Mouse (Mus musculus) thymus, adult 2 months (tissue): Measurements from ENCODE around the gene Cdk17. TPM values are rescaled to one million over a fixed set of nuclear protein-coding genes. Genes with fewer than 3 reads are reported as not detected.

ENCODE experiments used
- DNase-seq: peaks from one replicate; pipeline ENCODE4 v3.0.0; 2021
- H3K27ac ChIP-seq: fragments of 200-500 bp; 2 replicates; pipeline ENCODE4 v1.5.1; 2012; ENCODE audit warnings: low read length, control low read depth; ENCODE audit not compliant: control insufficient read depth, insufficient read depth
- H3K27me3 ChIP-seq: fragments of 200-500 bp; 2 replicates; pipeline ENCODE4 v1.6.1; 2012; ENCODE audit warnings: mild to moderate bottlenecking, low read length, moderate library complexity, mixed read lengths; ENCODE audit not compliant: control insufficient read depth, insufficient read depth
- H3K36me3 ChIP-seq: fragments of 200-500 bp; 2 replicates; pipeline ENCODE4 v1.6.1; 2012; ENCODE audit warnings: mild to moderate bottlenecking, low read length, moderate library complexity; ENCODE audit not compliant: control insufficient read depth, insufficient read depth
- H3K4me1 ChIP-seq: fragments of 200-500 bp; replicated peaks from 2 replicates; pipeline ENCODE4 v1.6.1; 2012; ENCODE audit warnings: low read length; ENCODE audit not compliant: control insufficient read depth, insufficient read depth
- H3K4me3 ChIP-seq: fragments of 200-500 bp; 2 replicates; pipeline ENCODE4 v1.5.1; 2012; ENCODE audit warnings: mild to moderate bottlenecking, low read length, control low read depth, moderate library complexity; ENCODE audit not compliant: control insufficient read depth, insufficient read depth
- CTCF ChIP-seq: fragments of 200-500 bp; IDR thresholded peaks from 2 replicates; pipeline ENCODE4 v1.5.1; 2012; ENCODE audit warnings: mild to moderate bottlenecking, control low read depth, low read length, moderate library complexity, borderline replicate concordance; ENCODE audit not compliant: control insufficient read depth, poor library complexity, insufficient read depth; ENCODE audit errors: extremely low read depth
- POLR2A ChIP-seq: fragments of 200-500 bp; IDR thresholded peaks from 2 replicates; pipeline ENCODE4 v1.6.1; 2012; ENCODE audit warnings: mild to moderate bottlenecking, low read length, control low read depth, moderate library complexity; ENCODE audit not compliant: control insufficient read depth, poor library complexity, insufficient read depth; ENCODE audit errors: extremely low read depth
- WGBS: fragments of 180-500 bp; shearing (Covaris S2); methylation state at CpG from one replicate; pipeline ENCODE4 v1.1.7; 2018; 5-methylcytosine and 5-hydroxymethylcytosine counted together
- polyA plus RNA-seq: library from polyadenylated mRNA; depleted of rRNA; stranded (reverse); fragments of >200 nt; gene quantifications from 2 replicates; pipeline ENCODE4 v1.2.3, GENCODE M21; 2012

The Cdk17 gene
- polyA plus RNA-seq, 1 experiment = 79.5 TPM

GRCm38 (mm10) chr10:93126025-93126424, 34.6 kb upstream of the Cdk17 start:
- Histone ChIP-seq H3K4me3 (no peak overlapping the region), H3K36me3 (no peaks in the 10 kb centered on the region), H3K4me1 (peaks cover 17% of the 10 kb centered on the region), H3K27me3 (no peaks in the 10 kb centered on the region), H3K27ac (no peak overlapping the region)
- DNase-seq = no peak
- TF ChIP-seq POLR2A (no peak), CTCF (no peak)
- WGBS = 88% methylated on average over 3 of the region's 3 CpGs

GRCm38 (mm10) chr10:93128566-93128965, 32.1 kb upstream of the Cdk17 start:
- Histone ChIP-seq H3K36me3 (no peaks in the 10 kb centered on the region), H3K27ac (no peak overlapping the region), H3K4me1 (peaks cover 8% of the 10 kb centered on the region), H3K4me3 (no peak overlapping the region), H3K27me3 (no peaks in the 10 kb centered on the region)
- DNase-seq = no peak
- 97% methylated on average over 2 of the region's 2 CpGs for WGBS
- TF ChIP-seq POLR2A (no peak), CTCF (no peak)

- TF ChIP-seq CTCF = no peak
- TF ChIP-seq POLR2A = no peak
- H3K27me3 ChIP-seq = no peaks in the 10 kb centered on the region
- WGBS = 75% methylated on average over 1 of the region's 1 CpGs
- H3K36me3 ChIP-seq = no peaks in the 10 kb centered on the region
- no peak for DNase-seq
- H3K4me1 ChIP-seq = peaks cover 6% of the 10 kb centered on the region
- H3K4me3 ChIP-seq = no peak overlapping the region
- H3K27ac ChIP-seq = no peak overlapping the region
Observed at GRCm38 (mm10) chr10:93129345-93129744, 31.3 kb upstream of the Cdk17 start.

GRCm38 (mm10) chr10:93129904-93130455, 30.7 kb upstream of the Cdk17 start:
- Histone ChIP-seq H3K36me3 (no peaks in the 10 kb centered on the region), H3K27me3 (no peaks in the 10 kb centered on the region), H3K4me1 (peaks cover 6% of the 10 kb centered on the region), H3K4me3 (no peak overlapping the region), H3K27ac (no peak overlapping the region)
- TF ChIP-seq POLR2A (no peak), CTCF (no peak)
- 92% methylated on average over 9 of the region's 9 CpGs for WGBS
- DNase-seq = no peak

GRCm38 (mm10) chr10:93130456-93130940, 30.2 kb upstream of the Cdk17 start:
- H3K36me3 ChIP-seq = no peaks in the 10 kb centered on the region
- peaks cover 3% of the 10 kb centered on the region for H3K4me1 ChIP-seq
- DNase-seq = no peak
- 97% methylated on average over 10 of the region's 10 CpGs for WGBS
- no peaks in the 10 kb centered on the region for H3K27me3 ChIP-seq
- no peak overlapping the region for H3K27ac ChIP-seq
- TF ChIP-seq CTCF = no peak
- no peak for TF ChIP-seq POLR2A
- H3K4me3 ChIP-seq = no peak overlapping the region

GRCm38 (mm10) chr10:93131865-93132566, 28.7 kb upstream of the Cdk17 start:
- 94% methylated on average over 9 of the region's 9 CpGs for WGBS
- H3K4me3 ChIP-seq = no peak overlapping the region
- H3K27ac ChIP-seq = no peak overlapping the region
- H3K36me3 ChIP-seq = no peaks in the 10 kb centered on the region
- peaks cover 3% of the 10 kb centered on the region for H3K4me1 ChIP-seq
- H3K27me3 ChIP-seq = no peaks in the 10 kb centered on the region
- TF ChIP-seq POLR2A (no peak), CTCF (no peak)
- no peak for DNase-seq

- no peak overlapping the region for H3K4me3 ChIP-seq
- no peak for DNase-seq
- H3K36me3 ChIP-seq = no peaks in the 10 kb centered on the region
- WGBS = 96% methylated on average over 3 of the region's 3 CpGs
- TF ChIP-seq CTCF (no peak), POLR2A (no peak)
- H3K27ac ChIP-seq = no peak overlapping the region
- H3K27me3 ChIP-seq = no peaks in the 10 kb centered on the region
- H3K4me1 ChIP-seq = peaks cover 9% of the 10 kb centered on the region
Observed at GRCm38 (mm10) chr10:93138730-93139129, 21.9 kb upstream of the Cdk17 start.
